Mouse (Mus musculus) small intestine, adult 2 months (tissue): ENCODE results near the gene Nudt17. TPM values are rescaled to one million over a fixed set of nuclear protein-coding genes. Genes with fewer than 3 reads are reported as not detected.
A peak's percentile ranks its signal among the peaks of the same experiment; 100 is the strongest.
"Not testable (repeated sequence)": the region's sequence is repeated elsewhere in the genome, so short reads cannot be mapped to it uniquely, and the experiment has no call there.

Experiments
- H3K27ac ChIP-seq: fragments of 200-500 bp; 2 replicates; pipeline ENCODE4 v1.5.1; 2012; ENCODE audit warnings: low read depth, low read length, control low read depth, inconsistent platforms; ENCODE audit not compliant: insufficient read depth
- H3K27me3 ChIP-seq: fragments of 200-500 bp; 2 replicates; pipeline ENCODE4 v1.6.1; 2012; ENCODE audit warnings: mild to moderate bottlenecking, moderate library complexity, low read length, inconsistent platforms; ENCODE audit not compliant: control insufficient read depth, insufficient read depth
- H3K36me3 ChIP-seq: fragments of 200-500 bp; 2 replicates; pipeline ENCODE4 v1.6.1; 2012; ENCODE audit warnings: mild to moderate bottlenecking, low read length, control low read depth, inconsistent platforms; ENCODE audit not compliant: control insufficient read depth, insufficient read depth
- H3K4me1 ChIP-seq: fragments of 200-500 bp; 2 replicates; pipeline ENCODE4 v1.6.1; 2012; ENCODE audit warnings: low read length, inconsistent platforms, mixed read lengths; ENCODE audit not compliant: control insufficient read depth, insufficient read depth, insufficient read length
- H3K4me3 ChIP-seq: fragments of 200-500 bp; 2 replicates; pipeline ENCODE4 v1.5.1; 2012; ENCODE audit warnings: low read depth, mild to moderate bottlenecking, control low read depth, inconsistent platforms, low read length, moderate library complexity
- CTCF ChIP-seq: fragments of 200-500 bp; IDR thresholded peaks from 2 replicates; pipeline ENCODE4 v1.5.1; 2012; ENCODE audit warnings: low read depth, mild to moderate bottlenecking, control low read depth, inconsistent platforms, low read length, moderate library complexity, mixed read lengths; ENCODE audit not compliant: insufficient replicate concordance, insufficient read length; ENCODE audit errors: extremely low read depth
- POLR2A ChIP-seq: fragments of 200-500 bp; IDR thresholded peaks from 2 replicates; pipeline ENCODE4 v1.6.1; 2012; ENCODE audit warnings: low read depth, mild to moderate bottlenecking, control low read depth, inconsistent platforms, low read length, moderate library complexity
- WGBS: fragments of 180-500 bp; shearing (Covaris S2); methylation state at CpG from one replicate; pipeline ENCODE4 v1.1.7; 2018; 5-methylcytosine and 5-hydroxymethylcytosine counted together
- polyA plus RNA-seq: library from polyadenylated mRNA; depleted of rRNA; stranded (reverse); fragments of >200 nt; gene quantifications from 2 replicates; pipeline ENCODE4 v1.2.3, GENCODE M21; 2012; rRNA removed

The Nudt17 gene
- 0.70 and 1.2 TPM in 2 replicates for polyA plus RNA-seq

DNA sequence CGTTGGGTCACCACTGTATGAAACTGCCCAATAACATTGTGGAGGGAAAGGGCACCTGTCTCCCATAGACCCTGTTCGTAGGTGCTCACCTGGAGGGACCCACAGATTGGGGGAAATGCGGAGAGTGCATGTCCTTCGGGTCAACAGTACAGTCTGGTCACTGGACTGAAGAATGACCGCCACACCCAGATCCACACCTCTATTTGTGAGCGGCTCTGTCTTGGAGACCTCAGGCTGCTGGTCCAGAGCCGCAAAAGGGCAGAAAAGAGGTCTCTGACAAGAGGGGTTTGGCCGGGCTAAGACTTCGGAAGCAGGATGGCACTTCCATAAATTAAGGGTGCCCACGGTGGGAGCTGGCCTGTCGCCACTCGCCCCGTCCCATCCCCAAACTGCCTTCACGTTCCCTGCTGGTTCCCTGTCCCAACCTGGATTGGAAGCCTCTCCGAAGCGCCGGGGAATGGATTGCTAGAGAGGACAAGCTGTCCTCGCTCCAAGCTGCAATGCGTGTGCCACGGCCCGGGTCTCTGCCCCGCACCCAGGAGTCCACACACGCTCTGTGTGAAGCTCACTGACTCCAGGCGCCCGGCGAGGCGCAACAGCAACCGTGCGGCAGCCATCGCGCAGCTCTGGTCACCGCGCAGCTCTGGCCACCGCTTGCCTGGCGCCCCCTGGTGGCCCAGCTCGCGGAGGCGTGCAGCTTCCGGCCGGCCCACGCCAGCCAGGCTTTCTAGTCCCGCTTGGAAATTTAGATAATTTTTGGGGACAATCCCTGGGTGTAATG, at the start of gene Nudt17:
Gene Nudt17, minus strand, starts transcription at position 660 of the 781 bp plus-strand sequence.
- Histone ChIP-seq H3K36me3 (peaks cover 48% of the 10 kb centered on the region), H3K4me3 (peak within 1 kb of the TSS; percentile 75), H3K27ac (no peak within 1 kb of the TSS), H3K27me3 (no peaks in the 10 kb centered on the region; the same call in 1 of the 2 replicates), H3K4me1 (peaks cover 7% of the 10 kb centered on the region)
- WGBS: 4% methylated on average over 42 of the region's 42 CpGs
- TF ChIP-seq CTCF: peak; percentile 87
- TF ChIP-seq POLR2A: no peak

DNA sequence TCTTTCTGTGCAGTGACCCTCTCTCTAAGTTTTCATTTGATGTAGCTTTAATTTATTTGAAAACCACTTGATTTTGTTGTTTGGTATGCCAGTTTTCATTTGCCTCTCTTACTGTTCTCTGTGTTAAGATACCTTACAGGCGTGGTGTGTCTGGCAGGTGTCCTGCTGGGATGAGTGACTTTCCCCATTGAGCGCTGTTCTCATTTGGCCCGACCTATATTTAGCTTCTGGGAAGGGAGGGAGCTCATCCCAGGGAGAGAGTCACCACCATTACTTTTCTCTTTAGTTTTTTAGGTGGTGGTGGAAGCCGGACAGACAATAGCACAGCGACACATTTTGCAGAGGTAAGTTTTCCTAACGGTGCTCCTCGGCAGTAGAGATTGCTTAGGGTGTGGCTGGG, 49.3 kb upstream of the Nudt17 start:
- Histone ChIP-seq H3K27me3 (no peaks in the 10 kb centered on the region), H3K4me1 (0 out of 2 replicates have a peak, but pooled peaks cover 1% of the 10 kb centered on the region), H3K27ac (no peak overlapping the region), H3K4me3 (no peak overlapping the region), H3K36me3 (peaks cover 14% of the 10 kb centered on the region)
- TF ChIP-seq CTCF (no peak), POLR2A (no peak)
- 71% methylated on average over 7 of the region's 7 CpGs for WGBS

GRCm38 (mm10) chr3:96755935-96756334, 47.6 kb upstream of the Nudt17 start:
- whole genome bisulfite sequencing: 48% methylated on average over 1 of the region's 1 CpGs

DNA sequence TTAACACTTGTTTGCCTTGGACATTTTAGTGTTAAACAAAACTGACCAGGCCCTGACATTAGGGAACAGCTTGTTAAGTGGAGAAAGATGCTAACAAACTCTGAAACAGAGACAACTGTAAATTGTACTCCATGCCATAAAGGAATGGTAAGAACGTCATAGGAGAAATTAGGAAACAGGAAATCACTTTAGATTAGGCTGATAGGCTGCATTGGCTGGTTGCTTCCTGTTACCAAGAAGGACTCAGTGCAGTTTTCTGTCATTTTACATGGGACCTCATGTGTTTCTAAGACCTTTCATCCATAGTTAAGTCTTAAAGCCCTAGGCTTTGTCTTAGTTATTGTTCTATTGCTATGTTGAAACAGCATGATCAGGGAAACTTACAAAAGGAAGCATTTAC, 38.5 kb upstream of the Nudt17 start:
- TF ChIP-seq POLR2A (no peak), CTCF (no peak)
- Histone ChIP-seq H3K27ac (no peak overlapping the region), H3K27me3 (no peaks in the 10 kb centered on the region), H3K36me3 (no peaks in the 10 kb centered on the region; the same call in 1 of the 2 replicates), H3K4me3 (no peak overlapping the region), H3K4me1 (no peaks in the 10 kb centered on the region)
- 40% methylated on average over 1 of the region's 1 CpGs for WGBS

More at GRCm38 (mm10) chr3:96755935-96756334, 47.6 kb upstream of the Nudt17 start:
- no peak overlapping the region for H3K27ac ChIP-seq
- H3K4me3 ChIP-seq: no peak overlapping the region
- H3K27me3 ChIP-seq: no peaks in the 10 kb centered on the region
- peaks cover 12% of the 10 kb centered on the region for H3K36me3 ChIP-seq
- 0 out of 2 replicates have a peak, but pooled peaks cover 1% of the 10 kb centered on the region for H3K4me1 ChIP-seq
- TF ChIP-seq CTCF: no peak

DNA sequence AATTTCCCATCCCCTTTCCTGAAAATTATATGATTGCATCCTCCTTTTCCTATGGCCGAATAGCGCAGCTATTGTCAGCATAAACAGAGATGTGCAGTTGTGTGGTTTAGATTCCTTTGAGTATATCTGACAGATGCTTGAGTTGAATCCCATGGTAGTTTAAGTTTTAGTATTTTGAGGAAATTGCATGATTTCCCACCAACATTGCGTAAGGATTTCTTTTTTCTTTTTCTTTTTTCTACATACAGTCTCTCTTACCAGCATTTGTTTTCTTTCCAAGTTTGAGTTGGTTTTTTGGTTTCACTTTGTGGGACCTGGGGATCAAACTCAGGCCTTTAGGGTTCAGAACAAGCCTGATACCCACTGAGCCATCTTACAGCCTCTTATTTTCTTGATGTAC, 36.0 kb upstream of the Nudt17 start:
- WGBS: 82% methylated on average over 3 of the region's 3 CpGs
- Histone ChIP-seq H3K4me3 (no peak overlapping the region), H3K27me3 (no peaks in the 10 kb centered on the region), H3K36me3 (no peaks in the 10 kb centered on the region; the same call in 1 of the 2 replicates), H3K4me1 (peaks cover 3% of the 10 kb centered on the region; the same call in 1 of the 2 replicates), H3K27ac (no peak overlapping the region)
- TF ChIP-seq CTCF (no peak), POLR2A (no peak)

DNA sequence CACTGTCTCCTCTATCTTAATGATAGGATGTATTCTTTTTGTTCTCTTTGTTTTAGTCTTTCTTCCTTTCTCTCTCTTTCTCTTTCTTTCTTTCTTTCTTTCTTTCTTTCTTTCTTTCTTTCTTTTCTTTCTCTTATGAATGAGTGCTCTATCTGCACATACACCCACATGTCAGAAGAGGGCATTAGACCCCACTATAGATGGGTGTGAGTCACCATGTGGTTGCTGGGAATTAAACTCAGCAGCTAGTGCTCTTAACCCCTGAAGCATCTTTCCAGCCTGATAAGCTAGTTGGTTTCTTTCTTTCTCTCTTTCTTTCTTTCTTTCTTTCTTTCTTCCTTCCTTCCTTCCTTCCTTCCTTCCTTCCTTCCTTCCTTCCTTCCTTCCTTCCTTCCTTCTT, 31.9 kb upstream of the Nudt17 start:
- H3K27me3 ChIP-seq, H3K36me3 ChIP-seq, H3K27ac ChIP-seq, H3K4me3 ChIP-seq: not testable (repeated sequence)
- H3K4me1 ChIP-seq: peaks cover 16% of the 10 kb centered on the region; the same call in 1 of the 2 replicates

DNA sequence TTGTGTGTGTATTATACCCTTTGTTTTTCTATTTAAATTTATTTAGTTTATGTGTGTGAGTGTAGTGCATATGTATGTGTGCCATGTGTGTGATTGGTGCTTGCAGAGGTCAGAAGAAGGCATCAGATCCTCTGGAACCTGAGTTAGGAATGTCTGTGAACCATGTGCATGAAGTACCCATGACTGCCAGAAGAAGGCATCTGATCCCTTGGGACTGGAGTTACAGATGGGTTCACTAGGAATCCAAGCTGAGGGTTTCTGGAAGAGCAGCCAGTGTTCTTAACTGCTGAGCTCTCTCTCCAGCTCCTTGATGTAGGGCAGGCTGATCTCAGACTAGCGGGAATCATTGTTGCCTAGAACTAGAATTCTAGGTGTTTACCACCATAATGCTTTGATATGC, 29.6 kb upstream of the Nudt17 start:
- 81% methylated on average over 1 of the region's 1 CpGs for WGBS

More for the DNA sequence above, 29.6 kb upstream of the Nudt17 start:
- TF ChIP-seq POLR2A (no peak), CTCF (no peak)
- Histone ChIP-seq H3K27me3 (no peaks in the 10 kb centered on the region), H3K4me1 (peaks cover 20% of the 10 kb centered on the region; the same call in 1 of the 2 replicates), H3K4me3 (no peak overlapping the region), H3K27ac (no peak overlapping the region), H3K36me3 (no peaks in the 10 kb centered on the region)
